Mouse (Mus musculus): Measurements from ENCODE around the gene Eif2ak2. TPM values are rescaled to one million over a fixed set of nuclear protein-coding genes. Genes with fewer than 3 reads are reported as not detected.

Eif2ak2 gene
- 16.0 and 16.4 TPM in 2 replicates for polyA plus RNA-seq (2015; fragmentation: Nextera tagmentation; extraction: Ambion mirVana)

- H3K9me3 ChIP-seq: no peaks in the 10 kb centered on the region
- H3K4me1 ChIP-seq: peaks cover 7% of the 10 kb centered on the region; the same call in 1 of the 2 replicates
- H3K27me3 ChIP-seq (replicated peaks): no peaks in the 10 kb centered on the region
- WGBS: under 1% methylated on average over 28 of the region's 28 CpGs
- H3K4me2 ChIP-seq: peak within 1 kb of the TSS; percentile 57
- ATAC-seq (ENCODE audit: insufficient read depth, low FRiP score, low read depth): peak; percentile 98
- H3K4me3 ChIP-seq (replicated peaks): peak within 1 kb of the TSS; percentile 71
- peak within 1 kb of the TSS; percentile 65 for H3K9ac ChIP-seq
- H3K36me3 ChIP-seq: 0 out of 2 replicates have a peak, but pooled peaks cover 3% of the 10 kb centered on the region
- H3K27ac ChIP-seq: peak within 1 kb of the TSS; percentile 83
These were observed at the start of gene Eif2ak2 for GRCm38 (mm10) chr17:78882401-78883112. TSS of gene Eif2ak2 (minus strand) at chr17:78882573.

GRCm38 (mm10) chr17:78917696-78918095 lies 35.3 kb upstream of the Eif2ak2 start:
- no peak for ATAC-seq (ENCODE audit: insufficient read depth, low FRiP score, low read depth)
- Histone ChIP-seq H3K4me1 (peaks cover 5% of the 10 kb centered on the region; the same call in 1 of the 2 replicates), H3K36me3 (peaks cover 9% of the 10 kb centered on the region; the same call in 1 of the 2 replicates), H3K4me3 (replicated peaks) (no peak overlapping the region), H3K4me2 (peak overlapping the region; percentile 67; the same call in 1 of the 2 replicates), H3K27me3 (replicated peaks) (no peaks in the 10 kb centered on the region), H3K9me3 (no peaks in the 10 kb centered on the region), H3K27ac (no peak overlapping the region), H3K9ac (no peak overlapping the region)
- WGBS: 44% methylated on average over 6 of the region's 6 CpGs

GRCm38 (mm10) chr17:78916899-78917298 lies 34.5 kb upstream of the Eif2ak2 start:
- H3K9me3 ChIP-seq: no peaks in the 10 kb centered on the region
- 2% methylated on average over 11 of the region's 11 CpGs for WGBS
- H3K4me2 ChIP-seq: peak overlapping the region; percentile 67
- H3K9ac ChIP-seq: peak overlapping the region; percentile 67
- H3K36me3 ChIP-seq: peaks cover 9% of the 10 kb centered on the region; the same call in 1 of the 2 replicates
- H3K27ac ChIP-seq: peak overlapping the region; percentile 90
- H3K4me1 ChIP-seq: peaks cover 5% of the 10 kb centered on the region; the same call in 1 of the 2 replicates
- peak overlapping the region; percentile 60 for H3K4me3 ChIP-seq (replicated peaks)
- no peak for ATAC-seq (ENCODE audit: insufficient read depth, low FRiP score, low read depth)
- H3K27me3 ChIP-seq (replicated peaks): no peaks in the 10 kb centered on the region

- Histone ChIP-seq H3K27ac (peak within 1 kb of the TSS; percentile 90), H3K4me2 (peak within 1 kb of the TSS; percentile 67), H3K27me3 (replicated peaks) (no peaks in the 10 kb centered on the region), H3K9me3 (no peaks in the 10 kb centered on the region), H3K9ac (peak within 1 kb of the TSS; percentile 67), H3K4me1 (peaks cover 5% of the 10 kb centered on the region; the same call in 1 of the 2 replicates), H3K4me3 (replicated peaks) (peak within 1 kb of the TSS; percentile 60), H3K36me3 (peaks cover 8% of the 10 kb centered on the region; the same call in 1 of the 2 replicates)
- under 1% methylated on average over 37 of the region's 37 CpGs for WGBS
- ATAC-seq (ENCODE audit: insufficient read depth, low FRiP score, low read depth): peak; percentile 95
These were observed 34.0 kb upstream of the Eif2ak2 start, which contains the start of gene Cebpzos for GRCm38 (mm10) chr17:78916369-78916813. TSS of gene Cebpzos (plus strand) at chr17:78916500.

- H3K4me1 ChIP-seq: peaks cover 5% of the 10 kb centered on the region; the same call in 1 of the 2 replicates
- peaks cover 4% of the 10 kb centered on the region; the same call in 1 of the 2 replicates for H3K36me3 ChIP-seq
- H3K4me2 ChIP-seq: peak overlapping the region; percentile 67
- 53% methylated on average over 6 of the region's 6 CpGs for WGBS
- no peaks in the 10 kb centered on the region for H3K27me3 ChIP-seq (replicated peaks)
- 0 out of 2 replicates have a peak, but pooled peaks have one; percentile 1 for ATAC-seq (ENCODE audit: insufficient read depth, low FRiP score, low read depth)
- peak overlapping the region; percentile 90; the same call in 1 of the 2 replicates for H3K27ac ChIP-seq
- peak overlapping the region; percentile 60 for H3K4me3 ChIP-seq (replicated peaks)
- 0 out of 2 replicates have a peak overlapping the region, but pooled peaks have one; percentile 67 for H3K9ac ChIP-seq
- no peaks in the 10 kb centered on the region for H3K9me3 ChIP-seq
These were observed 33.4 kb upstream of the Eif2ak2 start for GRCm38 (mm10) chr17:78915772-78916171.

- Histone ChIP-seq H3K9ac (no peak overlapping the region), H3K27ac (no peak overlapping the region), H3K9me3 (no peaks in the 10 kb centered on the region), H3K4me3 (replicated peaks) (no peak overlapping the region), H3K36me3 (no peaks in the 10 kb centered on the region), H3K4me1 (peaks cover 5% of the 10 kb centered on the region; the same call in 1 of the 2 replicates), H3K4me2 (no peak overlapping the region), H3K27me3 (replicated peaks) (no peaks in the 10 kb centered on the region)
- no peak for ATAC-seq (ENCODE audit: insufficient read depth, low FRiP score, low read depth)
- 69% methylated on average over 3 of the region's 3 CpGs for WGBS
These were observed 31.5 kb upstream of the Eif2ak2 start for GRCm38 (mm10) chr17:78913921-78914320.

- Histone ChIP-seq H3K9ac (no peak overlapping the region), H3K9me3 (no peaks in the 10 kb centered on the region), H3K36me3 (no peaks in the 10 kb centered on the region), H3K4me2 (peak overlapping the region; percentile 46), H3K4me3 (replicated peaks) (peak overlapping the region; percentile 33), H3K4me1 (peaks cover 5% of the 10 kb centered on the region; the same call in 1 of the 2 replicates), H3K27ac (no peak overlapping the region), H3K27me3 (replicated peaks) (no peaks in the 10 kb centered on the region)
- ATAC-seq (ENCODE audit: insufficient read depth, low FRiP score, low read depth): no peak
- WGBS: 21% methylated on average over 6 of the region's 6 CpGs
These were observed 30.5 kb upstream of the Eif2ak2 start for GRCm38 (mm10) chr17:78912861-78913281.

GRCm38 (mm10) chr17:78909374-78909773 lies 27.0 kb upstream of the Eif2ak2 start:
- no peak overlapping the region for H3K9ac ChIP-seq
- H3K4me2 ChIP-seq: no peak overlapping the region
- no peaks in the 10 kb centered on the region for H3K27me3 ChIP-seq (replicated peaks)
- no peaks in the 10 kb centered on the region for H3K36me3 ChIP-seq
- H3K4me1 ChIP-seq: no peaks in the 10 kb centered on the region
- H3K4me3 ChIP-seq (replicated peaks): no peak overlapping the region
- H3K27ac ChIP-seq: no peak overlapping the region
- no peak for ATAC-seq (ENCODE audit: insufficient read depth, low FRiP score, low read depth)
- 76% methylated on average over 2 of the region's 2 CpGs for WGBS
- no peaks in the 10 kb centered on the region for H3K9me3 ChIP-seq

GRCm38 (mm10) chr17:78906892-78907291 lies 24.5 kb upstream of the Eif2ak2 start, which contains the start of gene Sult6b1:
TSS of gene Sult6b1 (minus strand) at chr17:78906992.
- Histone ChIP-seq H3K27ac (no peak within 1 kb of the TSS), H3K4me2 (no peak within 1 kb of the TSS), H3K9ac (no peak within 1 kb of the TSS), H3K9me3 (no peaks in the 10 kb centered on the region), H3K4me1 (no peaks in the 10 kb centered on the region), H3K27me3 (replicated peaks) (no peaks in the 10 kb centered on the region), H3K4me3 (replicated peaks) (no peak within 1 kb of the TSS), H3K36me3 (no peaks in the 10 kb centered on the region)
- ATAC-seq (ENCODE audit: insufficient read depth, low FRiP score, low read depth): no peak
- WGBS: 76% methylated on average over 5 of the region's 5 CpGs

GRCm38 (mm10) chr17:78903158-78903557 lies 20.8 kb upstream of the Eif2ak2 start:
- Histone ChIP-seq H3K9ac (no peak overlapping the region), H3K4me3 (replicated peaks) (no peak overlapping the region), H3K27ac (no peak overlapping the region), H3K9me3 (no peaks in the 10 kb centered on the region), H3K36me3 (no peaks in the 10 kb centered on the region), H3K27me3 (replicated peaks) (no peaks in the 10 kb centered on the region), H3K4me1 (no peaks in the 10 kb centered on the region), H3K4me2 (no peak overlapping the region)
- 76% methylated on average over 2 of the region's 2 CpGs for WGBS
- ATAC-seq (ENCODE audit: insufficient read depth, low FRiP score, low read depth): no peak

- H3K27ac ChIP-seq: no peak overlapping the region
- H3K4me3 ChIP-seq (replicated peaks): peak overlapping the region; percentile 23; the same call in 1 of the 2 replicates
- H3K27me3 ChIP-seq (replicated peaks): no peaks in the 10 kb centered on the region
- H3K4me2 ChIP-seq: peak overlapping the region; percentile 51
- H3K9me3 ChIP-seq: no peaks in the 10 kb centered on the region
- H3K36me3 ChIP-seq: no peaks in the 10 kb centered on the region
- WGBS: 16% methylated on average over 8 of the region's 8 CpGs
- ATAC-seq (ENCODE audit: insufficient read depth, low FRiP score, low read depth): no peak
- H3K9ac ChIP-seq: no peak overlapping the region
- H3K4me1 ChIP-seq: no peaks in the 10 kb centered on the region
These were observed 13.0 kb upstream of the Eif2ak2 start for GRCm38 (mm10) chr17:78895394-78895793.

GRCm38 (mm10) chr17:78894991-78895390 lies 12.6 kb upstream of the Eif2ak2 start:
- no peak overlapping the region for H3K9ac ChIP-seq
- no peaks in the 10 kb centered on the region for H3K4me1 ChIP-seq
- no peak overlapping the region for H3K4me2 ChIP-seq
- H3K27ac ChIP-seq: no peak overlapping the region
- ATAC-seq (ENCODE audit: insufficient read depth, low FRiP score, low read depth): no peak; the same call in 1 of the 2 replicates
- H3K9me3 ChIP-seq: no peaks in the 10 kb centered on the region
- 79% methylated on average over 7 of the region's 7 CpGs for WGBS
- no peaks in the 10 kb centered on the region for H3K36me3 ChIP-seq
- H3K4me3 ChIP-seq (replicated peaks): no peak overlapping the region
- H3K27me3 ChIP-seq (replicated peaks): no peaks in the 10 kb centered on the region
